Mouse (Mus musculus): Measurements from ENCODE around the gene Ccdc191. TPM values are rescaled to one million over a fixed set of nuclear protein-coding genes. Genes with fewer than 3 reads are reported as not detected.

Gene Ccdc191
- 6.4 and 7.8 TPM in 2 replicates for total RNA-seq (2021)
- long read RNA-seq, experiment 1, partial matches to known transcripts: 1 of 6 reads
- long read RNA-seq, experiment 1, other reads (novel, unspliced or antisense): 2 of 6 reads
- long read RNA-seq, experiment 2, partial matches to known transcripts: 0 of 1 reads
- long read RNA-seq, experiment 2, other reads (novel, unspliced or antisense): 1 of 1 reads

GRCm38 (mm10) chr16:43889208-43890004, at the start of gene Ccdc191:
TSS of gene Ccdc191 (plus strand) at chr16:43889800.
- peak; percentile 99 for DNase-seq

- DNase-seq: no peak
Observed at GRCm38 (mm10) chr16:43841236-43841635, 48.4 kb upstream of the Ccdc191 start.

GRCm38 (mm10) chr16:43849839-43850238, 39.8 kb upstream of the Ccdc191 start:
- DNase-seq: no peak

- no peak for DNase-seq
Observed at GRCm38 (mm10) chr16:43858941-43859476, 30.6 kb upstream of the Ccdc191 start.

- DNase-seq: no peak
Observed at GRCm38 (mm10) chr16:43860624-43861023, 29.0 kb upstream of the Ccdc191 start.

GRCm38 (mm10) chr16:43869805-43870204, 19.8 kb upstream of the Ccdc191 start:
- no peak for DNase-seq

GRCm38 (mm10) chr16:43871419-43871818, 18.2 kb upstream of the Ccdc191 start:
- peak; percentile 72 for DNase-seq

GRCm38 (mm10) chr16:43879769-43880168, 9.8 kb upstream of the Ccdc191 start:
- no peak for DNase-seq

- no peak for DNase-seq
Observed at GRCm38 (mm10) chr16:43881636-43882035, 8.0 kb upstream of the Ccdc191 start.

GRCm38 (mm10) chr16:43882329-43882728, 7.3 kb upstream of the Ccdc191 start:
- no peak for DNase-seq

GRCm38 (mm10) chr16:43890005-43890336, 371 bp downstream of the Ccdc191 start:
- DNase-seq: peak; percentile 86

- no peak for DNase-seq
Observed at GRCm38 (mm10) chr16:43890747-43891336, 1.2 kb downstream of the Ccdc191 start.

GRCm38 (mm10) chr16:43894501-43894900, 4.9 kb downstream of the Ccdc191 start:
- no peak for DNase-seq

GRCm38 (mm10) chr16:43900138-43900537, 10.5 kb downstream of the Ccdc191 start:
- DNase-seq: no peak

GRCm38 (mm10) chr16:43900571-43900970, 11.0 kb downstream of the Ccdc191 start:
- DNase-seq: no peak

GRCm38 (mm10) chr16:43908881-43909280, 19.3 kb downstream of the Ccdc191 start:
- DNase-seq: no peak

- DNase-seq: no peak
Observed at GRCm38 (mm10) chr16:43918867-43919266, 29.3 kb downstream of the Ccdc191 start.

- DNase-seq: no peak
Observed at GRCm38 (mm10) chr16:43922024-43922423, 32.4 kb downstream of the Ccdc191 start.

- DNase-seq: no peak
Observed at GRCm38 (mm10) chr16:43922630-43923029, 33.0 kb downstream of the Ccdc191 start.

- no peak for DNase-seq
Observed at GRCm38 (mm10) chr16:43925001-43925558, 35.5 kb downstream of the Ccdc191 start.

GRCm38 (mm10) chr16:43925846-43926245, 36.2 kb downstream of the Ccdc191 start:
- DNase-seq: no peak

- no peak for DNase-seq
Observed at GRCm38 (mm10) chr16:43926341-43926859, 36.8 kb downstream of the Ccdc191 start, which contains the start of gene Qtrt2. TSS of gene Qtrt2 (minus strand) at chr16:43926809.

- no peak for DNase-seq
Observed at GRCm38 (mm10) chr16:43930577-43930976, 41.0 kb downstream of the Ccdc191 start.
